Mouse (Mus musculus) layer of hippocampus, adult 18-20 months (tissue): ENCODE measurements around the gene Gm1113. TPM values are rescaled to one million over a fixed set of nuclear protein-coding genes. Genes with fewer than 3 reads are reported as not detected.
A peak's percentile ranks its signal among the peaks of the same experiment; 100 is the strongest.

ENCODE experiments used
- DNase-seq, 2 experiments: peaks; one replicate each; pipeline ENCODE4 v3.0.0; 2022; ENCODE audit warnings: low spot score in 2 of 2
- long read RNA-seq: library from polyadenylated mRNA; stranded (forward); transcript quantifications from one replicate; pipeline ENCODE4 v2.0.0, GENCODE M21; 2021
- total RNA-seq, 2 experiments: library from RNA; stranded (reverse); gene quantifications; 2 replicates each; pipeline ENCODE4 v1.2.3; 2021

Gm1113 gene
- total RNA-seq = not detected
- long read RNA-seq = 0 reads

DNA sequence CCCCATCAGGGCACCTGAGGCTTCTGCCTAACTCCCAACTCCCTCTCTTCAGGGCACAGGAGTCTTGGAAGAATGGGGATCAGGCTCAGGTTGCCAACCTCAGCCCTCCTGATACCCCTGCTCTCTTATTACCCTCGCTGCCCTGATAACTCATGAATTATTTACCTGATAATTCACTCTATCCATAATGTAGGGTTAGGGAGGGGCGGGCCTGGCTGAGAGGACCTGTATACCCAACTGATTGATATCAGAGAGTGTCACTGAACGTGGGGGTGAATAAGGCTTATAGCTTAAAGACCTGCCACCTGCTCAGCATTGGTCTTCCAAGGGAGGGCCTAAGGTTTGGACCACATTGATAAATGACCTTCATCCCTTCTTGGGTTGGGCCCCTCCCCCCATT, at the start of gene Gm1113:
Gene Gm1113 (minus strand): TSS at position 101 of the 400 bp plus-strand sequence.
- DNase-seq = no peak

DNA sequence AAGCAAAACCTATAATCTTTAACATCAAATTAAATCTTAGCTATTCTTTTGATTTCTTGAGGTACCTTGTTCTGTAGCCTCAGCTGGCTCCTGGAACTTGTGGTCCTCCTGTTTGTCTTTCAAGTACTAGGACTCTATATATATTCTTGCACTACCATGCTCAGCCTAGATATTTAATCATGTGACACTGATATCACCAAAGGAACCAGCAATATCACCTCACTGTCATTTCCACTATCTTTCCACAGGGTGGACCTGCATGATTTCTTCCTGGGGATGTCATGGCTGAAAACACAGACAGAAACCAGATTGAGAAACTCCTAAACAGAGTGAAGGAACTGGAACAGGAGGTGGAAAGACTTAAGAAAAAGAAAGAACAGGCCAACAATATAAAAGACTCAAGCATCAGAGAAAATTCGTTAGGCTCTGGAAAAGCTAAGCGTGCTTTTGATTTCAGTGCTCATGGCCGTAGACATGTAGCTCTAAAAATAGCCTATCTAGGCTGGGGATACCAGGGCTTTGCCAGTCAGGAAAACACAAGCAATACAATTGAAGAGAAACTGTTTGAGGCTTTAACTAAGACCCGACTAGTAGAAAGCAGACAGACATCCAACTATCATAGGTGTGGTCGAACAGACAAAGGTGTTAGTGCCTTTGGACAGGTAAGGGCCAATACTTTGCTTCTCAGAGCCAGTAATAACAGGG, 46.6 kb upstream of the Gm1113 start:
- DNase-seq = no peak

DNA sequence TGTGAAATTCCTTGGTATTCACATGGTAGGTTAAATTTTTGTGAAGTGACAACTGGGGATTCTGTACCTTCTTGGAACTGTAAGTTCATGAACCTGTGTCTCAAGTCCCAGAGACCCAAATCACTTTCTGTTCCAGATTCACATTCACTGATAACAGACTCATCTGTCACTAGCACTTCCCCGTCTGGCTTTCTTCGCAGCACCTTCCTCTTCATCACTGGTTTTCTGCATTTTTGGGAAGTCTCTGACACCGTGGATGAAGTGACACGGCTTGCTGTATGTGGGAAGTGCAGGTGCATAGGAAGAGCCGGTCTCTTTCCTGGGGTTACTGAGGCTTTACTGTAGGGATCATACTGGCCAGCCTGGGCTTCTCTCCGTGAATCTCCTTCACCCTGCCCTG, 43.5 kb upstream of the Gm1113 start:
- no peak for DNase-seq

- DNase-seq = no peak
Measured at GRCm38 (mm10) chr9:35561076-35561475, 43.0 kb upstream of the Gm1113 start.

DNA sequence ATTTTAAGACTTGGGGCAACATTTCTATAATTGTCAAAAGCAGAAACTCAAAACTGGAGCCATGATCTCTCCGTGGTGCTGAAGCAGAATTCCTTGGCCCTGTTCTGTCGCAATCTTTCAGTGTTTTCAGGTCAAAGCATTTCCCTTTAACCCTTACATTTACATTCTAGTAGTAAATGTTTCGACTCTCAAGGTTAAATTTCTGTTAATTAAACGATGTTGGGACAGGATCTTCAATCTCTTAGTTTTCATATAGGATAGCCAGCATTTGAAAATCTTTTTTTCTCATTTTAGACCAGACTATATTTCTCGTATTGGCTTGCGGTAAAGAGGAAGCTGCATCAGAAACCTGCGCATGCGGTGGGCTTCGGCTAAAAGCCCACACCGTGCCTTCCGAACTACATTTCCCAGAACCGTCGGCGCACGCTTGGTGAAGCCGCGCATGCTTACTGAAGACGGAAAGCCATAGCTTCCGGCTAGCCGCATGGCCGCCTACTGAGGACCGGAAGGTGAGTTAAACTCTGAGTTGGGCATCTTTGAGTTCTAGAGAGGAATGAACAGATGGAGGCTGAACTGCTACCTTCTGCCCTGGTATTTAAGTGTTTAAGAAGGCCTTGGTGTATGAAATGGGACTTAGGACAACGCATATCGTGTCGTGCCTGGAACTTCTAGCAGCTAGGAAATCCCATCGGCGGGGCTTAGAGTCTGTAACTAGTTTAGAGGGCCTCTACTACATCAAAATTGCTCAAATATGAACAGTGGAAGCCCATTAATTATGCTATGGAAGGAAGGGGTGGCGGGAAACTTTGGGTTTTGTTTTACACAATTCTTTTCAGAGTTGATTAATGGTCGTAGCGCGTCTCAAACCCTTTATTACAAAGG, 41.2 kb upstream of the Gm1113 start:
- peak; percentile 79 to 93 for DNase-seq

- DNase-seq = peak; percentile 66 to 71
Measured at GRCm38 (mm10) chr9:35558257-35559008, 40.4 kb upstream of the Gm1113 start, which contains the start of the genes Ddx25 and Pus3. Gene Ddx25, minus strand, starts transcription at chr9:35558528. Gene Pus3, plus strand, starts transcription at chr9:35558595.

- DNase-seq = no peak
Measured at GRCm38 (mm10) chr9:35556494-35557102, 38.5 kb upstream of the Gm1113 start.

DNA sequence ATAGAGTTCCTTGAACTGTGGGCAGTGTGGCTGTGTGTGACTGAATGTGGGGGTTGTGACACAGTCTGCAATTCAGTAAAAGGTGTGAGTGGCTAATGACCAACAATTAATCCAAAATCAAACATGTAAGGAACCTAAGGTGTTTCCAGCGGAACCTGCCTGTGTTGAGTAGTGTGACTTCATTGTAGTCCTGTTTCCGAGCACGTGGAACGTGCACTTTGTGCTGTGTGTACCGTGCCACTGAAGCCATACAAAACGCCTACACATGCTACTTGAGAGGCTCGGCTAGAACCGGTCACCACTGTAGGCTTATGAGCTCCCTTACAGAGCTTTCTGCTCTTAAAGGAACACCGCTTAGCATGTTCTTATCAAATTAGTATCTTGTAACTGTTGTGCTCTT, 30.4 kb upstream of the Gm1113 start:
- DNase-seq = no peak

DNA sequence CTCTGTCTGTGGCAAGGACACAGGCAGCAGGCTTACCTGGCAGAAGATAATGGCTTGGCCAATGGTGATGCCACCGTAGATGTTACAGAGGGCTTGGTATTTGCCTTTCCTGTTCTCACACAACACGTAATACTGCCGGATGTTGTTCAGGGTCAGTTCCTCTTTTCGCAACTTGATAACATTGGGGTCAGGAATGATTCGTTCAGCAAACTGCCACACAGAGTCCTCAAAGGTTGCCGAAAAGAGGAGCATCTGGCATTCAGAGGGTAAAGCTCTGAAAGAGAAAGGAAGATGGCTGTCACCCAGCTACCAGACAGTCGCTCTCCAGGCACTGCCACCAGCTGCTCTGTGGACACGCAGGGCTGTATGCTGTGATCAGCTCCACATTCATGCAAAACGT, 28.7 kb upstream of the Gm1113 start:
- DNase-seq = no peak

DNA sequence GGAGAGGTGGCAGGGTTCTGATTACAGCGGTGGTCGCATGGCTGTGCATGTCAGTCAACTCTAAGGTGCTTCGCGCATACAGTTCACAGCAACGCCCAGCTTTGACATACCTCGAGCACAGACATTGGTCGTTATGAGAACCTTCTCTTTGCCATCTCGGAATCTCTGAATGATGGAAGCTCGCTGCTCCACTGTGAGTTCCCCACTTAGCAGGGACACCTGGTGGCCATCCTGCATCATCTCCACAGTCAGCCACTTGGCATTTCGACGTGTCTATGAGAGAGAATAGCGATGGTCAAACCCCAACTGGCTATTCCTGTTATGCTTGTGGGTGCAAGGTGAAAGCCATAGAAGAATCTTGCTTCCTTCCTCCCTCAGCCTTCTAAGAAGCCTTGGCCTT, 27.6 kb upstream of the Gm1113 start:
- DNase-seq = no peak

GRCm38 (mm10) chr9:35544666-35545065, 26.6 kb upstream of the Gm1113 start:
- no peak for DNase-seq

DNA sequence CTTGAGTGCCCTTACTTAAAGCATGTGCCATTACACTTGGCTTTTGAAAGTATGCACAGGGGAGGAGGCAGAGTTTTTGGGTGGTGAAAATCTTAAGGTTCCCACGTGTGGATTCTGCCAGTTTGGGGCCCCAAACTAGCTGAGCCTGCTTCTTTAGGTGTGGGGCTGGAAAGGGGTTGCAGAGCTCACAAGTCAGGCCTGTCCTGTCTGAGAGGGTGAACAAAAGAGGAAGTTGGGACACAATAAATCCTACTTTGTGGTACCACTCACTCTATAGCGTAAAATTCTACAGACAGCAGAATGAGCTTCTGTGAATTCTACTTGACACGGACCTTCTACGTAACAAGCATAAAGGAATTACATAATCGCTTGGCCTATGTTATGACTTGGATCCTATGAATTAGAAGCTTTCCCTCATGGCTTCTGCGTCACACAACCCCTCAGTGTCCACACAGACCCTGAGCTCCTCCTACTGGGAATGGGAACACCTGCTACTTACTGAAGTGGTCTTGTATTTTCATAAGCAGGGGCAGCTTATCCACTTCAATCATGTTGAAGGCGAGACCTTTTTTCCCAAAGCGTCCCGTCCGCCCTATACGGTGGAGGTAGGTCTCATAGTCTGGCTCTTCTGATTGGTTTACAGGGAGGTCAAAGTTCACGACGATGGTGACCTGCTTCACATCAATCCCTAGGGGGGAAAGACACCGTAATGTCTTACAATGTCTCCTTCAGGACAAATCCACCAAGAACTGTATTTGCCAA, 25.2 kb upstream of the Gm1113 start:
- DNase-seq = no peak

DNA sequence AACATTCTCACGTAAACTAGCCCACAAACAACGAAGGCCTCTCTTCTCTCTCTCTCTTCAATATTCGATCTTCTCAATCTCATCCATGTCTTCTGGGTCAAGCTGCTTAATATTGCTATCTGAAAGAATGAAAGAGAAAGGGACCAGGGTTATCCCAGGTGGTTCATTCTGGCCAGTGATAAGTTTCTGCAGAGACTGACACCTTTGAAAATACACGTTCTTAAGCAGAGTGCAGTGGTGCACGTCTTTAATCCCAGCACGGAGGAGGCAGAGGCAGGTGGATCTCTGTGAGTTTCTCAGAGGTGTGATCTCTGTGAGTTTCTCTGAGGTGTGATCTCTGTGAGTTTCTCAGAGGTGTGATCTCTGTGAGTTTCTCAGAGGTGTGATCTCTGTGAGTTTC, 23.9 kb upstream of the Gm1113 start:
- no peak for DNase-seq

DNA sequence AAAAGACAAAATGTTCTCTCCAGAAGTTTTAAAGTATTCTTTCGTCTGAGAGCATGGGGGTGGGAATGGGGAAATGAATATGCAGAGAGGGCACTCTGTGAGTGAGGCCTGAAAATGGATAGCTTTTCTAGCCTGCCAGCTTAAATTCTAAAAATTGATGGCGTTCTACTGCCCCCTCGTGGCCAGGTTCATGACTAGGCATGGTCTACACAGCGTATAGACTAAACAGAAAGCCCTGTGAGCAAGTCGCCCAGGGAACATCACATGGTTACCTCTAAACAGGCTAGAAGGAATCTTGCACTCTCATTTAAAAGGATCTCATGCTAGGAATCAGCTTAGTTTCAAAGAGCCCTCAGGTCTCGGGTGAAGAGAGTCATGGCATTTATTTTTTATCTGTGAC, 23.4 kb upstream of the Gm1113 start:
- DNase-seq = peak; percentile 65 to 89

DNA sequence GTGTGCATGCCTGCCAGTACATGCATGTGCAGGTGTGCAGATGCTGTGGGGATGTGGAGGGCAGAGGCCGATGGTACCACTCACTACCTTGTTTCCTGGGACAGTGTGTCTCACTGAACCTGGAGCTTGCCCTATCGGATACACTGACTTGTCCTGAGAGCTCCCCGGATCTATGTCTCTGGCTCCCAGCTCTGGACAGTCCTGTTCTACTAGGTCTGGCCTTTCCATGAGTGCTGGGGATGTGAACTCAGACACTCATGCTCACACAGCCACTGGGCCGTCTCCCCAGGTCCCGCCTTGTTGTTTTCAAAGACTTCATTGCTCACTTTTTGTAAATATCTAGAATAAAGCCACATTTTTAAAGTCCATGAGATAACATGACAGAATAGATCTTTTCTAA, 23.0 kb upstream of the Gm1113 start:
- no peak for DNase-seq

GRCm38 (mm10) chr9:35539001-35539750, 21.1 kb upstream of the Gm1113 start:
- no peak for DNase-seq

DNA sequence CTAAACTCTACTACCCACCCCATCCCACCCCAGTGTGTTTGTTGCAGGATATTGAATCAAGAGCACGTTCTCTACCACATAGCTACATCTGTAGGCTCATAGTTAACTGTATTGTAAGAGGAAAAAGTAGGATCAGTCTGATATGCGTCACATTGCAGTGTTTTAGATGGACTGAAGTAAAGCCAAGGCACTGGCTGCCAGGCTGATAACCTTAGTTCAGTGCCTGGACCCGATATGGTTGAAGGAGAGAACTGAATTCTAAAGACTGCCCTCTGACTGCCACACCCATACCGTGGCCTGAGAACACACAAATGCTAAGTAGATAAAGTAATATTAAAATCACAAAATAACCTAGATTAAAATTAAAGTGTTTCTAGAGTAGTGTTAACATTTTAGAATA, 17.8 kb upstream of the Gm1113 start:
- no peak for DNase-seq

DNA sequence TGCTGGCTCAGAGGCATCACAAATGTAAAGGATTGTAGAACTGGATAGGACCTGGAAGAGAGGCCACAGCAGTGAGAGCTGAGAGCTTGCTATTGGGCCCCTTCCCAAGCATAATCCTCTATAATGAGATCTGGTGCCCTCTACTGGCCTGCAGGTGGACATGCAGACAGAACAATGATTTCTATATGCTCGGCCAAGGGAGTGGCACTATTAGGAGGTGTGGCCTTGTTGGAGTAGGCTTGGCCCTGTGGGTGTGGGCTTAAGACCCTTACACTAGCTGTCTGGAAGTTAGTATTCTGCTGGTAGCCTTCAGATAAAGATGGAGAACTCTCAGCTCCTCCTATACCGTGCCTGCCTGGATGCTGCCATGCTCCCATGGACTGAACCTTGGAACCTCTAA, 17.0 kb upstream of the Gm1113 start:
- DNase-seq = peak in 1 of 2 experiments; percentile 72

DNA sequence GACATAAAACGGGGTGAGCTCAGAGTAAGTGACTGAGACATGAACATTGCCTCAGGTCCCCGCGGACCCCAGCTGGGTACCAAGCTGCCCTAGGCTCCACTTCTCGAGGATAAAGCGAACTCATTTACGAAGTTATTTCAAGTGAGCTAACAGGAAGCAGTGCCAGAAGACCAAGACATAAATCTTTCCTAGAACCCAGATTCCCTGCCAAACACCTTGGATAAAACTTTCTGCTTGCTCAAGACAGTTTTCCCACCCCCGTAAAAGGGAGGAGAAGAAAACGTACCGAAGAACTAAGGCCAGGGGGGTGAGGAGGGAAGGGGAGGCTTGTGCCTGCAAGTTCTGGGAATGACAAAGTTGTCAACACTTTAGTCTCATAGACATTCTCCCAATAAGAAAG, 15.2 kb upstream of the Gm1113 start:
- DNase-seq = no peak

DNA sequence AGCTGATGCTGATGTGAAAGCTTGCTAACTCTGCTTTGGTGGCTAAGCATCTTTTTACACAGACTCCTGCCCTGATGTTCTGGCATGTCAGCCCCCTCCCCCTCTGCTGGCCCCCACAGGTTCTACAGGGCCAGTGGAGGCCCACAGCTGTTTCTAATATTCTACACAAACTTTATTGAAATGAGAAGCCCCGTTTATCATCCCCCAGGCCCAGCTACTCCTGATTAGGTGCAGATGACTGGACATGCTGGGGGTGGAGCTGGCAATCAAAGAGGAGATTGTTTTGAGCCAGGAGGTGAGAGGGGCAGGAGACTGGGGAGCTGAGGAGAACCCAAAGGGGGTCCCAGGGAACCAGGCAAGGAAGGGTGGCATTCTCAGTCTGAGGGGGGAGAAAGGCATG, 11.7 kb upstream of the Gm1113 start:
- no peak for DNase-seq
